Mouse (Mus musculus) bone marrow macrophage, adult 2 months (primary cell): ENCODE measurements around the gene Aatf.

Source experiments
- CTCF ChIP-seq: IDR thresholded peaks from 2 replicates; pipeline ENCODE4 v1.5.1; 2012; ENCODE audit warnings: low read depth, mild to moderate bottlenecking, low read length, moderate library complexity
- POLR2A ChIP-seq: IDR thresholded peaks from 2 replicates; pipeline ENCODE4 v1.6.1; 2012; ENCODE audit warnings: mild to moderate bottlenecking, low read depth, low read length, borderline replicate concordance

GRCm38 (mm10) chr11:84497944-84498343 lies 15.4 kb downstream of the Aatf start:
- TF ChIP-seq CTCF (no peak), POLR2A (no peak)
